Mouse (Mus musculus) v-Abl transformed pro-B cells (cell line): ENCODE data around the gene Incenp.

ENCODE experiments used
- in situ Hi-C, 2 experiments: fragments of 400-800 bp; cut with MboI; formaldehyde crosslinking; loops; one replicate each; pipeline ENCODE4 v1.15.1; 2025; ENCODE audit not compliant: unreplicated experiment in 2 of 2

The Incenp gene

GRCm38 (mm10) chr19:9860821-9861220 lies 38.5 kb downstream of the Incenp start:
- in situ Hi-C loops: loop anchor here in 1 of 2 experiments (25.0 kb wide), 1 partner anchor 1174 kb away; no protein-coding TSS in a partner anchor

DNA sequence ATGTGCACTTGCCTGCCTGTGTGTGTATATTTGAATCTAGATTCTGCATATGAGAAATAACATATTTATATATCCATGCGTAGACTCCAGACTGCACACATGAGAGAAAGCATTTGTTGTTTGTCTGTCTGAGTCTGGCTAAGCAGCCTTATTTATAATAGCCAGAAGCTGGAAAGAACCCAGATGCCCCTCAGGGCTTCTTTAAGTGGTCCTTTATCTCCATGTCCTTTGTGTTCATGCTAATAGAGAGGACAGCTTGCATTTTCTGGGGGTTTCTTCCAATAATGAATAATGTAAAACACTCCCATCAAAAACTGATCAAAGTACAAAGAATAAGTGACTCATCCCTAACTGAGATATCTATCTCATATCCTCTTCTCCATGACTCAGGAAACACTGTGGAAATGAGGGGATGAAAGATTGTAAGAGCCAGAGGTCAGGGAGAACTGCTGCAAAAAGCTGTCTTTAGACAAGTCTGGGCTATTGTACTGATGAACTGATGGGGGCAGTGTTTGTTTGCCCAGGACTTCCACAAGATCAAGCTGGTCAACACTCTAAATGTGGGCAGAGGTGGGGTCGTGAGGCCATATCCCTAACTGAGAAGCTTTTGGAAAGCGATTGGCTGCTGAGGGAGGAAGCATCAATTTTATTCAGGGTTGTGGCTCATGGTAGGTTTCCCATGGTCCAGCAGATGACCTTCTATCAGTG lies 49.8 kb downstream of the Incenp start:
- in situ Hi-C loops: loop anchor here (10.0 to 25.0 kb wide), 4 partner anchors 995 to 1287 kb away; partner anchors contain the start of gene Lrrn4cl (in 1 of the 2)

DNA sequence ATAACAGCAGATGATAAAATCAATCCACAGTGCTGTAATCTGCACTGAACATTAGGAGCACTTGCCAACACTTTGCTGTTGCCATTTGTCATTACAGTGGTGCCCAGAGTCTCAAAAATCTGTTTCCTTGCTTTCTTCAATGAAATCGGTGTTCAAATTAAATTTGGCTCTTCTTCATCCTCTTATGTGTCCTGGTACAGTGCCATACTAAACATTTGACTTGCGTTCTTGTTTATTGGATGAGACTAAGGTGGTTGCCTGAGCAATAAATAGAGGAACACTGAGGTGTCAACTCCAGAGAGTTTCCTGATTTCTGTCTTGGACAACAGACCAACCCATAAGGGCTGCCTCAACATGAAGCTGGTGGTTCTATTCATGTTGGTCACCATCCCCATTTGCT lies 52.1 kb downstream of the Incenp start, which contains the start of gene Scgb2a2:
Gene Scgb2a2, plus strand, starts transcription at position 301 of the 400 bp plus-strand sequence.
- in situ Hi-C loops: loop anchor here (10.0 to 25.0 kb wide), 4 partner anchors 992 to 1285 kb away; partner anchors contain the start of gene Lrrn4cl (in 1 of the 2)

DNA sequence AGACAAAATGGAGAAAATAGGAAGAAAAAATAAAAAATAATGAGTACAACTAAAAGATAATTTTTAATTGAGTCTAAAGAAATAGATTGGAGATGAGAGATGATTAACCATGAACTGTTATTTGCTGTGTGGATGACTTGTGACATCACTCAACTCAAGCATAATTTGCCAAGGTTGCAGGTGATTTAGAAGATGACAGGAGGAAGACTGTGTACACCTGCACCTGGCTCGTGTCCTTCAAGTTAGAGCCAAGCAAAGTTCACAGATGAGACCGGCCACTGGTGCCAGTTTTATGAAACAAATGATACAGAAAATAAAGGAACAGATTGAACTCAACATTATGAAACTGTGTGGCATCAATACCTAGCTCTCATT lies 62.0 kb downstream of the Incenp start:
- in situ Hi-C loops: loop anchor here (25.0 kb wide), 2 partner anchors 1150 to 1275 kb away; no protein-coding TSS in a partner anchor

- in situ Hi-C loops: loop anchor here (25.0 kb wide), 2 partner anchors 1149 to 1274 kb away; no protein-coding TSS in a partner anchor
Measured at GRCm38 (mm10) chr19:9836581-9837340, 62.6 kb downstream of the Incenp start.
